Mouse (Mus musculus) forebrain, embryonic 14.5 days (tissue): ENCODE results near the gene Lingo1. TPM values are rescaled to one million over a fixed set of nuclear protein-coding genes. Genes with fewer than 3 reads are reported as not detected.
A peak's percentile ranks its signal among the peaks of the same experiment; 100 is the strongest.

ENCODE experiments used
- ATAC-seq: fragments of 200-750 bp; cut with Nextera tagmentation; 2 replicates; pipeline ENCODE4 v1.8.0; 2017; ENCODE audit warnings: mild to moderate bottlenecking, moderate library complexity
- DNase-seq: peaks from one replicate; pipeline ENCODE4 v3.0.0-alpha.2; 2015; ENCODE audit warnings: low spot score
- H3K27ac ChIP-seq: fragments of 300-500 bp; sonication (generic); 2 replicates; pipeline ENCODE4 v1.5.1; 2014; ENCODE audit warnings: low read depth, mild to moderate bottlenecking, control low read depth, low read length, moderate library complexity
- H3K27me3 ChIP-seq: fragments of 300-500 bp; sonication (generic); replicated peaks from 2 replicates; pipeline ENCODE4 v1.6.1; 2014; ENCODE audit warnings: low read length, control low read depth, mixed read lengths; ENCODE audit not compliant: control insufficient read depth, insufficient read depth
- H3K36me3 ChIP-seq: fragments of 300-500 bp; sonication (generic); 2 replicates; pipeline ENCODE4 v1.6.1; 2014; ENCODE audit warnings: low read length, control low read depth; ENCODE audit not compliant: control insufficient read depth, insufficient read depth
- H3K4me1 ChIP-seq: fragments of 300-500 bp; sonication (generic); 2 replicates; pipeline ENCODE4 v1.6.1; 2014; ENCODE audit warnings: antibody characterized with exemption, low read length, control low read depth; ENCODE audit not compliant: control insufficient read depth, insufficient read depth
- H3K4me2 ChIP-seq: fragments of 300-500 bp; sonication (generic); 2 replicates; pipeline ENCODE4 v1.6.1; 2014; ENCODE audit warnings: mild to moderate bottlenecking, control low read depth, low read length
- H3K4me3 ChIP-seq: fragments of 300-500 bp; sonication (generic); 2 replicates; pipeline ENCODE4 v1.5.1; 2014; ENCODE audit warnings: low read depth, low read length, control low read depth
- H3K9ac ChIP-seq: fragments of 300-500 bp; sonication (generic); 2 replicates; pipeline ENCODE4 v1.6.1; 2014; ENCODE audit warnings: mild to moderate bottlenecking, low read length, control low read depth, moderate library complexity
- H3K9me3 ChIP-seq: fragments of 300-500 bp; sonication (generic); replicated peaks from 2 replicates; pipeline ENCODE4 v1.6.1; 2016; ENCODE audit warnings: low read length, control low read depth, mixed read lengths; ENCODE audit not compliant: control insufficient read depth
- WGBS: fragments of 180-500 bp; shearing (Covaris S2); extraction: QIAGEN DNeasy Blood & Tissue Kit; methylation state at CpG from one replicate; pipeline ENCODE4 v1.1.7; 2014; 5-methylcytosine and 5-hydroxymethylcytosine counted together
- polyA plus RNA-seq: library from polyadenylated mRNA; unstranded; fragments of >200 nt; fragmentation: Nextera tagmentation; extraction: Ambion mirVana; gene quantifications from 2 replicates; pipeline ENCODE4 v1.2.1, GENCODE M21; 2014

The Lingo1 gene
- polyA plus RNA-seq, 1 experiment from 2014 or later = 19.0 TPM

GRCm38 (mm10) chr9:56682826-56683225 is 113.4 kb downstream of the Lingo1 start:
- Histone ChIP-seq H3K36me3 (no peaks in the 10 kb centered on the region), H3K27ac (no peak overlapping the region), H3K4me1 (peaks cover 18% of the 10 kb centered on the region), H3K4me2 (no peak overlapping the region), H3K9ac (no peak overlapping the region), H3K9me3 (no peaks in the 10 kb centered on the region), H3K4me3 (no peak overlapping the region), H3K27me3 (0 out of 2 replicates have a peak, but pooled peaks cover 5% of the 10 kb centered on the region)
- no peak for ATAC-seq
- DNase-seq = peak; percentile 44
- WGBS = 14% methylated on average over 4 of the region's 4 CpGs

DNA sequence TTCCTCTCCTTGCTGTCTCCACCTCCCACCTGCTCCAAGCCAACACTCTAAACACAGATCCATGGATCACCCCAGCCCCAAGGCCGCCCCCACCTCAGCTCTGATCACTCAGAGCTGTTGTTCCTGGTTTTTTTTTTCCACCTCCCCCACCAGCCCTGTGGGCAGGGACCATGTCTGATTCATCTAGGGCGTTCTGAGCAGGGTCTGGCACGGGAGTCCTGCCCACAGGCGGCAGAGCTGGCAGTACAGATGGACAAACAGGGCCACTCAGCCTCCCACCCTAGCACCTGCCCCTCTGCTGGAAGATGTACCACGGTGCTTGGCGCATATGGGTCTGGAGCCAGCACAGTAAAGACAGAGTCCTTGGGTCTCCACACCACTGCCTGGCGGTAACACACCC is 114.3 kb downstream of the Lingo1 start:
- H3K4me2 ChIP-seq = no peak overlapping the region
- no peaks in the 10 kb centered on the region for H3K9me3 ChIP-seq
- no peak overlapping the region for H3K27ac ChIP-seq
- DNase-seq (no peak), ATAC-seq (no peak)
- H3K27me3 ChIP-seq = 0 out of 2 replicates have a peak, but pooled peaks cover 5% of the 10 kb centered on the region
- WGBS = 76% methylated on average over 7 of the region's 7 CpGs
- no peak overlapping the region for H3K4me3 ChIP-seq
- H3K36me3 ChIP-seq = no peaks in the 10 kb centered on the region
- H3K9ac ChIP-seq = no peak overlapping the region
- peaks cover 13% of the 10 kb centered on the region for H3K4me1 ChIP-seq

DNA sequence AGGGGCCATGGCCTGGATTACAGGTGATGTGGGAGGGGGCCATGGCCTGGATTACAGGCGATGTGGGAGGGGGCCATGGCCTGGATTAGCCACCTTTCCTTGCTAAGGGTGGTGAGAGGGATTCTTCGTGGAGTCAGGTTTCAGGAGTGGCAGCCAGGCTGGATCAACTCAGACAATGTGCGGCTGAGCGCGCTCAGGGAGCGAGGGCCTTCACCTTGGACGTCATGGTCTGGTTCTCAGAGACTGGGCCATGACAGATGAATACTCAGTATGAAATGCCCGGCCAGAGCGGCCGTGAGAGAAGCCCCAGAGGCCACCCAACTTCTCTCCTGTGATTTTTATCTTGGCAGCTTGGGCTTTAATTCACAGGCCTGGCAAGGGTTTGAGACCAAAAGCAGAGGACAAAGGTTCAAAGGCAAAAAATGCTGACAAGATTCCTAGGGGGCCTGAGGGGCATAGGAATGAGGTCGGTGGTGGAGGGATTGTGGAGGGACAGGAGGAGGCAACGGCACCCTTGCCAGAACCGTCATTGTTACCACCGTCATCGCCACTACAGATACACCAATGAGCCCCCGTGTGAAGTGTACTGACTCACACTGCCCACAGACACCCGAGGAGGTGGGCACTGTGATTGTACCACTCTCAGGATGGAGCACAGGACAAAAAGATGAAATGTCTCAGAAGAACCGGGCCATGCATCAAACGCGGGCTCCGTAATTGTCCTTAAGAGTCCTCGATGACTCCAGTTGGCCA is 117.2 kb downstream of the Lingo1 start:
- Histone ChIP-seq H3K27ac (no peak overlapping the region), H3K4me3 (no peak overlapping the region), H3K9ac (no peak overlapping the region), H3K36me3 (no peaks in the 10 kb centered on the region), H3K4me2 (no peak overlapping the region), H3K4me1 (peaks cover 7% of the 10 kb centered on the region; the same call in 1 of the 2 replicates), H3K27me3 (0 out of 2 replicates have a peak, but pooled peaks cover 2% of the 10 kb centered on the region), H3K9me3 (no peaks in the 10 kb centered on the region)
- DNase-seq (no peak), ATAC-seq (no peak)
- WGBS = 90% methylated on average over 22 of the region's 22 CpGs

- Histone ChIP-seq H3K27ac (no peak overlapping the region), H3K4me2 (no peak overlapping the region), H3K9ac (no peak overlapping the region), H3K4me3 (no peak overlapping the region), H3K4me1 (no peaks in the 10 kb centered on the region), H3K36me3 (no peaks in the 10 kb centered on the region), H3K27me3 (no peaks in the 10 kb centered on the region), H3K9me3 (no peaks in the 10 kb centered on the region)
- 93% methylated on average over 7 of the region's 7 CpGs for WGBS
- DNase-seq (no peak), ATAC-seq (no peak)
Measured at GRCm38 (mm10) chr9:56675696-56676095, 120.6 kb downstream of the Lingo1 start.

- H3K9me3 ChIP-seq = no peaks in the 10 kb centered on the region
- 44% methylated on average over 11 of the region's 11 CpGs for WGBS
- no peak overlapping the region for H3K9ac ChIP-seq
- H3K27ac ChIP-seq = no peak overlapping the region; the same call in 1 of the 2 replicates
- H3K4me2 ChIP-seq = no peak overlapping the region
- no peaks in the 10 kb centered on the region for H3K27me3 ChIP-seq
- no peaks in the 10 kb centered on the region for H3K36me3 ChIP-seq
- no peak for DNase-seq
- H3K4me1 ChIP-seq = 0 out of 2 replicates have a peak, but pooled peaks cover 4% of the 10 kb centered on the region
- 0 out of 2 replicates have a peak, but pooled peaks have one; percentile 29 for ATAC-seq
- no peak overlapping the region for H3K4me3 ChIP-seq
Measured at GRCm38 (mm10) chr9:56669605-56670221, 126.6 kb downstream of the Lingo1 start.

DNA sequence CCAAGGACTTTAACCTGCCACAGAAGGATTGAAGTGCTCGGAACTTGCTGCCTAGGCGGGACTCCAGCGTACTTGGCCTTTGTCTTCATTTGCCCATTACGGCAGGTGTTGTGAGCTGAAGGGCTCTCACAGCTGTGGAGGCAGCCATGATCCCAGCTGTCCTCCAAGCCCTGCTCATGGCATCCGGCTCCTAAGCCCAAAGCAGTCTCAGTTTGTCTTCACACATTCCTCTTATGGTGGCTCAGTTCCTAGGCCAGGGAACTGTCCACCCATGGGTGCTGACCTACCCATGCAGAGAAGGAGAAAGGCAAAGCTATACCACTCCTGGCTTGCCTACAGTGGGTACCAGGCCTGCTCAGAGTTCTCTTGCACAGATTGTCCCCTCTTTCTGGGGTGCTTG is 132.1 kb downstream of the Lingo1 start:
- no peak for ATAC-seq
- WGBS = 80% methylated on average over 5 of the region's 5 CpGs
- no peaks in the 10 kb centered on the region for H3K27me3 ChIP-seq
- H3K27ac ChIP-seq = no peak overlapping the region
- H3K36me3 ChIP-seq = no peaks in the 10 kb centered on the region
- no peaks in the 10 kb centered on the region for H3K9me3 ChIP-seq
- no peak overlapping the region for H3K4me2 ChIP-seq
- no peak overlapping the region for H3K4me3 ChIP-seq
- 0 out of 2 replicates have a peak, but pooled peaks cover 2% of the 10 kb centered on the region for H3K4me1 ChIP-seq
- no peak overlapping the region for H3K9ac ChIP-seq
- no peak for DNase-seq

DNA sequence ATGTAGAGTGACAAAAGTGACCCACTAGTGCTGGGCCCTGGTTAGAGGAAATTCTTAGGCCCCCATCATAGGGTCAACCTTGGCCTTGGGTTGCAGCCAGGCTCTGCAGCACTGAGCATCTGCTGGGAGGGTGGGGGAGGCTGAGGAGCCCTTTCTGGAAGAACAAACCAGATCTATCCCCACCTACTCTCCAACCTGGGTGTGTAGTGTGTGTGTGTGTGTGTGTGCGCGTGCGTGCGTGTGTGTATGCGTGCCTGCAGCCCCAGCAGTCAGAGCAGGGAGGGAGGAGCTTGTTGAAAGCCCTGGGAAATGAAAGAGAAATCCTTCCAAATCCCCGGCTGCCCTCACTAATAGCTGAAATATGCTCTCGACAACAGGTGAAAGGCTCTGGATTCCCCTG is 133.3 kb downstream of the Lingo1 start:
- 62% methylated on average over 7 of the region's 7 CpGs for WGBS
- Histone ChIP-seq H3K27me3 (no peaks in the 10 kb centered on the region), H3K4me3 (no peak overlapping the region), H3K9me3 (no peaks in the 10 kb centered on the region), H3K4me1 (0 out of 2 replicates have a peak, but pooled peaks cover 2% of the 10 kb centered on the region), H3K4me2 (no peak overlapping the region), H3K9ac (no peak overlapping the region), H3K27ac (no peak overlapping the region), H3K36me3 (no peaks in the 10 kb centered on the region)
- DNase-seq (no peak), ATAC-seq (no peak)

- Histone ChIP-seq H3K9me3 (no peaks in the 10 kb centered on the region), H3K9ac (no peak overlapping the region), H3K36me3 (no peaks in the 10 kb centered on the region), H3K4me1 (peaks cover 6% of the 10 kb centered on the region), H3K27ac (no peak overlapping the region), H3K27me3 (no peaks in the 10 kb centered on the region), H3K4me3 (no peak overlapping the region), H3K4me2 (no peak overlapping the region)
- DNase-seq (peak; percentile 27), ATAC-seq (peak; percentile 16; the same call in 1 of the 2 replicates)
- WGBS = 63% methylated on average over 3 of the region's 3 CpGs
Measured at GRCm38 (mm10) chr9:56662405-56662804, 133.9 kb downstream of the Lingo1 start.
